Mouse (Mus musculus): Measurements from ENCODE around the gene Kctd14.

DNA sequence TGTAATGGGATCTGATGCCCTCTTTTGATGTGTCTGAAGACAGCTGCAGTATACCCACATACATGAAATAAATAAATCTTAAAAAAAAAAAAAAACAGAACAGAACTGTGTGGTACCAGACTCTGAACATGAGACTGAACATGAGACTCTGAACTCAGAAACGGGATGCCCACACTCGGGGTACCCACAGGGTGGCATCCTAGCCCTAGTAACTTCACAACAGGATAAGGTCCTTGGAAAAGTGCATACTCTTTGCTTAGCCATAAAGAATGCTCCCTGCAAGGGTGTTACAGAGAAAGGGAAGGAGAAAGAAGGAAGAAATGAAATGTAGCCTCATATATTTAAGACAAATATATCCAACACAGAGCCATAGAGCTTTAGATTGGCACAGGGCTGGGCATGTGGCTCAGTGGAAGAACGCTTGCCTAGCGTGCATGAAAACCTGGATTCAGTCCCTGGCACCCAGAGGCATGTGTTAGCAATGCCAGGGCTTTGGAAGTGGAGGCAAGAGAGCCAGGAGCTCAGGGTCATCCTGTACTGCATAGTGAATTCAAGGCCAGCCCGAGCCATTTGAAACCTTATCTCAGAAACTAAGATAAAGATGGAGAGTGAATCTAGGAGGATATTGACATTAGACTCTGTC, 23.2 kb upstream of the Kctd14 start:
- TF ChIP-seq CTCF (IDR thresholded peaks at IDR 0.05; ENCODE audit: low read depth) (peak; percentile 60), EP300 (optimal IDR thresholded peaks at IDR 0.05) (no peak)
